Mouse (Mus musculus) kidney, embryonic 14.5 days (tissue): ENCODE data around the gene Prune2. TPM values are rescaled to one million over a fixed set of nuclear protein-coding genes. Genes with fewer than 3 reads are reported as not detected.
A peak's percentile ranks its signal among the peaks of the same experiment; 100 is the strongest.

Source experiments
- ATAC-seq: fragments of 200-750 bp; cut with Nextera tagmentation; 2 replicates; pipeline ENCODE4 v1.8.0; 2017; ENCODE audit warnings: moderate number of reproducible peaks, mild to moderate bottlenecking, moderate TSS enrichment, moderate library complexity; ENCODE audit not compliant: low FRiP score, low TSS enrichment
- H3K27ac ChIP-seq: fragments of 300-500 bp; sonication (generic); 2 replicates; pipeline ENCODE4 v1.5.1; 2014; ENCODE audit warnings: low read depth, mild to moderate bottlenecking, low read length, moderate library complexity, mixed read lengths
- H3K27me3 ChIP-seq: fragments of 300-500 bp; sonication (generic); 2 replicates; pipeline ENCODE4 v1.6.1; 2014; ENCODE audit warnings: mild to moderate bottlenecking, low read length; ENCODE audit not compliant: control insufficient read depth, insufficient read depth
- H3K36me3 ChIP-seq: fragments of 300-500 bp; sonication (generic); 2 replicates; pipeline ENCODE4 v1.6.1; 2014; ENCODE audit warnings: low read length, mixed read lengths; ENCODE audit not compliant: control insufficient read depth, insufficient read depth
- H3K4me1 ChIP-seq: fragments of 300-500 bp; sonication (generic); 2 replicates; pipeline ENCODE4 v1.6.1; 2014; ENCODE audit warnings: low read length, mixed read lengths; ENCODE audit not compliant: control insufficient read depth, insufficient read depth
- H3K4me2 ChIP-seq: fragments of 300-500 bp; sonication (generic); replicated peaks from 2 replicates; pipeline ENCODE4 v1.6.1; 2014; ENCODE audit warnings: low read depth, mild to moderate bottlenecking, low read length
- H3K4me3 ChIP-seq: fragments of 300-500 bp; sonication (generic); 2 replicates; pipeline ENCODE4 v1.5.1; 2014; ENCODE audit warnings: mild to moderate bottlenecking, low read length
- H3K9ac ChIP-seq: fragments of 300-500 bp; sonication (generic); 2 replicates; pipeline ENCODE4 v1.6.1; 2014; ENCODE audit warnings: low read depth, mild to moderate bottlenecking, low read length, moderate library complexity
- H3K9me3 ChIP-seq: fragments of 300-500 bp; sonication (generic); 2 replicates; pipeline ENCODE4 v1.6.1; 2016; ENCODE audit warnings: low read length; ENCODE audit not compliant: control insufficient read depth
- WGBS: fragments of 180-500 bp; shearing (Covaris S2); extraction: QIAGEN DNeasy Blood & Tissue Kit; methylation state at CpG from one replicate; pipeline ENCODE4 v1.1.7; 2014; 5-methylcytosine and 5-hydroxymethylcytosine counted together
- polyA plus RNA-seq: library from polyadenylated mRNA; unstranded; fragments of >200 nt; fragmentation: Nextera tagmentation; extraction: Ambion mirVana; gene quantifications from 2 replicates; pipeline ENCODE4 v1.2.1, GENCODE M21; 2014

Prune2 gene
- polyA plus RNA-seq, 1 experiment from 2014 or later = 2.2 TPM

DNA sequence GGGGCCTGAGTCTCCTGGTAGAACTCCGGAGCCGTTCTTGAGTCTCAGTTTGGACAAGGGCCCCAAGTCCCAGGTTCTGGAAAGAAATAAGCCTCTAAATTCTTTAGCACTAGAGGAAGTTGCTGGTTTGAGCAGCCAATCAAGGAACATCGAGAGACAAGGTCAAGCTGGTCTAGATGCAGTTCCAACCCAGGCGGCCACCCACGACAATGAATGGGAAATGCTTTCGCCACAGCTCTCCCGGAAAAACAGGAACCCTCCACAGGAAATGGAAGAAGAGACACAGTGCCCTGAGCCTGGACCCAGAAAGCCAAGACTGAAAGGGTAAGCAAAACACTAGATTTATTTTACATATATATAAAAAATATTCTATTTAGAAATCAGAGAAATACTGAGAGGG lies 169.5 kb downstream of the Prune2 start:
- no peaks in the 10 kb centered on the region for H3K36me3 ChIP-seq
- H3K4me2 ChIP-seq = no peak overlapping the region
- H3K27me3 ChIP-seq = no peaks in the 10 kb centered on the region
- 77% methylated on average over 7 of the region's 7 CpGs for WGBS
- ATAC-seq = no peak
- no peaks in the 10 kb centered on the region for H3K9me3 ChIP-seq
- no peak overlapping the region for H3K27ac ChIP-seq
- no peak overlapping the region for H3K4me3 ChIP-seq
- no peak overlapping the region for H3K9ac ChIP-seq
- no peaks in the 10 kb centered on the region for H3K4me1 ChIP-seq

DNA sequence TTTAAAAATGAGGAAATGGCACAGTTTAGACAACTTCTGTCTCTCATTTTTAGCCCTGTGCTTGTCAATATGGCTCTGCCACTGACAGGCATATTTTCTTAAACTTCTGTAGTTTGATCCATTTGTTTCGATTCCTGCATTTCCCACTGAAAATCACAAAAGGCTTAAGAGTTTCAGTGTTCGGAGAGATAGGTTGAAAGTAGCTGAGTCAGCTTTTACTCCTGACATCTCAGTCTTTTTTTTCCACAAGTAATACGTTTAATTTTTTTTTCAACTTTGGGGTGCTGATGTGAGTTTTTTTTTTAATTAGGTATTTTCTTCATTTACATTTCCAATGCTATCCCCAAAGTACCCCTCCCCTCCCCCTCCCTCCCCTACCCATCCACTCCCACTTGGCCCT lies 174.6 kb downstream of the Prune2 start:
- WGBS = 86% methylated on average over 3 of the region's 3 CpGs
- Histone ChIP-seq H3K36me3 (no peaks in the 10 kb centered on the region), H3K4me3 (no peak overlapping the region), H3K27ac (no peak overlapping the region), H3K4me2 (no peak overlapping the region), H3K4me1 (no peaks in the 10 kb centered on the region), H3K27me3 (no peaks in the 10 kb centered on the region), H3K9me3 (no peaks in the 10 kb centered on the region), H3K9ac (no peak overlapping the region)
- no peak for ATAC-seq

DNA sequence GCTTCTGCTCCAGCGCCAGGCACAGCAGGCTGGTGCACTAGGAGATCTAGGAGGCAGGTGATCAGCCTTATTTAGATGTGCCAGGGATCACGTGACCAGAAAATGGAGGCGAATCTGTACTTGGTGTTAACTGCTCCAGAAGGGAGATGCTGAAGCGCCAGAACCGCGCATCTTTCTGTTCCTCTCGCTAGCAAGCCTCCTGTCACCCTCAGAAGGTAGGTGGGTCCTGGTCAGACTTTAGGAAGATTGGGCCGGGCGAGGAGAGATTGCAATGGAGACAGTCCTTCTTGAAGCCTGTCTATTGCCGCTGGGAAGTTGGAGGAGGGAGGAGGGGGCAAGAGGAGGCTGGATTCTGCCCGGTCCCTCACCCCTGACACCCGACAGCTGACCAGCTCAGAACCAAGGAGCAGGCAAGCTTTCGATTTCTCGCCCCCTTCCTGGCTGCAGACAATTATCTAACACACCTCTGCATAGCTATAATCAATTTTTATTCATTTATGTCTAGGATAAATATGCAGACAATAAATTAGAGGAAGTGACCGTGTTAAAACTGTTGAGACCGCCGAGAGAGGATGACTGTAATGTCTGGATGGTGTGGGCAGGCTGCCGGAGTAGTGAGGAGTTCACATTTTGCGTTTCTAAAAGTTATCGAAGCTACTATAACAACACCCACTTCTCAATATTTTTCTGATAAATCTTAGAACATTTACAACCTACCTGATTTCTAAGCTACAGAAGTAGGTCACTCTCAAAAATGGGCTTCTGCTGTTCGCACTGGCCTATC lies 181.0 kb downstream of the Prune2 start:
- no peak overlapping the region for H3K27ac ChIP-seq
- H3K9ac ChIP-seq = peak overlapping the region; percentile 42; the same call in 1 of the 2 replicates
- no peaks in the 10 kb centered on the region for H3K9me3 ChIP-seq
- peak; percentile 82 for ATAC-seq
- 8% methylated on average over 21 of the region's 21 CpGs for WGBS
- peak overlapping the region; percentile 68 for H3K4me2 ChIP-seq
- no peaks in the 10 kb centered on the region for H3K36me3 ChIP-seq
- H3K4me1 ChIP-seq = no peaks in the 10 kb centered on the region
- no peaks in the 10 kb centered on the region for H3K27me3 ChIP-seq
- peak overlapping the region; percentile 45 for H3K4me3 ChIP-seq

- H3K4me2 ChIP-seq = no peak overlapping the region
- ATAC-seq = no peak
- no peaks in the 10 kb centered on the region for H3K27me3 ChIP-seq
- H3K27ac ChIP-seq = no peak overlapping the region
- WGBS = 45% methylated on average over 1 of the region's 2 CpGs
- no peaks in the 10 kb centered on the region for H3K9me3 ChIP-seq
- H3K9ac ChIP-seq = no peak overlapping the region
- H3K4me3 ChIP-seq = no peak overlapping the region
- H3K4me1 ChIP-seq = no peaks in the 10 kb centered on the region
- no peaks in the 10 kb centered on the region for H3K36me3 ChIP-seq
Observed at GRCm38 (mm10) chr19:17137656-17138055, 181.7 kb downstream of the Prune2 start.

DNA sequence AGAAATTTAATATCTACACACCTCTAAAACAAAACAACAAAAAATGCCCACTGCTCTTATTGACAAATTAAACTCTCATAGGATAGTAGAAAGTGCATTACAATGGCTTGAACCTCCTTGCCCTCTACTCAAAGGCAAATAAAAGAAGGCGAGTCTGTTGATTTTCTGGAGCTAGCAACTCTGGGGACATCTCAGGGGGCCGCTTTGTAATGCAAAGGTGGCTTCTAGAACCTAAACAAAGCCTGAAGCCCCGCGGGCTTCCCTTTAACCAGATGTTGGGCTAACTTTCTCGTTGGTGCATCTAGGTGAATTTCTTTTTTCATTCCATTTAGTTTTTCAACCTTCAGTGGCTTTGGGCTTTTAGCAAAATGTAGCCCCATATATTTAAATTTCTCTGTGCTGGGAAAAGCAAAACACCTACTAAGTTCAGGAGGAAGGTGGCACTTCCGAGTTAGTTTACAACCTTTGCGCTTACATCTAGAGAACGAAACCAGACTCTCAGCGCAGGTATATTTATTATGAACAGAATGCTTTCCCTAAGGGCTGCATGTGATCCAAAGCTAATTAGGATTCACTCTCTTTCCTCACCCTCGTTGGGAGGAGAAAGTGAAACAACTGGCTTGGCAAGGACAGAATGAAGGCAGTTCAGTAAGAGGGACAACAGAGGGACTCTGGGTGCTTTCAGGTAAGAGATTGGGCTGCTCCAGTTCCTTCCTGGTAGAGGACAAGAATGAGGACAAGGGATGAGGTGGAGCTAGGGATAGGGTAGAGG lies 182.4 kb downstream of the Prune2 start:
- ATAC-seq = no peak
- Histone ChIP-seq H3K9ac (no peak overlapping the region), H3K4me3 (no peak overlapping the region), H3K36me3 (no peaks in the 10 kb centered on the region), H3K27me3 (no peaks in the 10 kb centered on the region), H3K4me1 (no peaks in the 10 kb centered on the region), H3K27ac (no peak overlapping the region), H3K9me3 (no peaks in the 10 kb centered on the region), H3K4me2 (no peak overlapping the region)
- WGBS = 30% methylated on average over 10 of the region's 10 CpGs

GRCm38 (mm10) chr19:17140016-17140914 lies 184.3 kb downstream of the Prune2 start:
- no peak for ATAC-seq
- H3K4me2 ChIP-seq = no peak overlapping the region
- H3K27me3 ChIP-seq = no peaks in the 10 kb centered on the region
- WGBS = 58% methylated on average over 12 of the region's 12 CpGs
- no peaks in the 10 kb centered on the region for H3K9me3 ChIP-seq
- H3K4me3 ChIP-seq = no peak overlapping the region
- no peaks in the 10 kb centered on the region for H3K4me1 ChIP-seq
- no peaks in the 10 kb centered on the region for H3K36me3 ChIP-seq
- H3K27ac ChIP-seq = no peak overlapping the region
- H3K9ac ChIP-seq = no peak overlapping the region

- WGBS = 89% methylated on average over 2 of the region's 2 CpGs
- H3K9ac ChIP-seq = no peak overlapping the region
- H3K4me1 ChIP-seq = no peaks in the 10 kb centered on the region
- H3K27me3 ChIP-seq = no peaks in the 10 kb centered on the region
- no peak overlapping the region for H3K4me3 ChIP-seq
- no peak for ATAC-seq
- H3K4me2 ChIP-seq = no peak overlapping the region
- no peaks in the 10 kb centered on the region for H3K36me3 ChIP-seq
- H3K27ac ChIP-seq = no peak overlapping the region
- no peaks in the 10 kb centered on the region for H3K9me3 ChIP-seq
Observed at GRCm38 (mm10) chr19:17143245-17143644, 187.3 kb downstream of the Prune2 start.

DNA sequence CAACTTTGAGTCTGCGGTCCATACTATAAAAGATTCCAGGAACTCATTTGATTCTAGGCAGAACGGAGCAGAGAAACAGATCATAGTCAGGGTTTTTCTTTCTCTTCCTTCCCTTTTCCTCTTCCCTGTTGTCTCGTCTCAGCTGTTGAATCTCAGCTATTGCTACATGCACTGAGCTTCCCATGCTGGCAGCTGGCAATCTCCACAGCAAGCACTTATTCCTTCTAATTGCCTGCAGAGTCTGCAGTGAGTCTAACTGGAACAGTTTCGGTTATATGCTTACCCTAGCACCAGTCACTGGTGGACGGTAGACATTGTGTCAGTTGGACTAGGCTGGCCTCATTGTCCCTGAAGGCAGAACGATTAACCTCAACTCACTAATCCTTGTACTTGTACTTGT lies 188.3 kb downstream of the Prune2 start:
- H3K4me2 ChIP-seq = no peak overlapping the region
- no peaks in the 10 kb centered on the region for H3K36me3 ChIP-seq
- H3K4me3 ChIP-seq = no peak overlapping the region
- H3K27ac ChIP-seq = no peak overlapping the region
- H3K27me3 ChIP-seq = no peaks in the 10 kb centered on the region
- H3K4me1 ChIP-seq = no peaks in the 10 kb centered on the region
- no peak overlapping the region for H3K9ac ChIP-seq
- ATAC-seq = no peak
- 87% methylated on average over 6 of the region's 6 CpGs for WGBS
- H3K9me3 ChIP-seq = no peaks in the 10 kb centered on the region
